Mouse (Mus musculus) spleen, adult 18-20 months (tissue): ENCODE measurements around the gene Ttc21b.
"Not testable (repeated sequence)": the region's sequence is repeated elsewhere in the genome, so short reads cannot be mapped to it uniquely, and the experiment has no call there.

Experiments used
- DNase-seq, 2 experiments: peaks; one replicate each; pipeline ENCODE4 v3.0.0; 2022; ENCODE audit warnings: mixed read lengths in 2 of 2

Ttc21b gene

DNA sequence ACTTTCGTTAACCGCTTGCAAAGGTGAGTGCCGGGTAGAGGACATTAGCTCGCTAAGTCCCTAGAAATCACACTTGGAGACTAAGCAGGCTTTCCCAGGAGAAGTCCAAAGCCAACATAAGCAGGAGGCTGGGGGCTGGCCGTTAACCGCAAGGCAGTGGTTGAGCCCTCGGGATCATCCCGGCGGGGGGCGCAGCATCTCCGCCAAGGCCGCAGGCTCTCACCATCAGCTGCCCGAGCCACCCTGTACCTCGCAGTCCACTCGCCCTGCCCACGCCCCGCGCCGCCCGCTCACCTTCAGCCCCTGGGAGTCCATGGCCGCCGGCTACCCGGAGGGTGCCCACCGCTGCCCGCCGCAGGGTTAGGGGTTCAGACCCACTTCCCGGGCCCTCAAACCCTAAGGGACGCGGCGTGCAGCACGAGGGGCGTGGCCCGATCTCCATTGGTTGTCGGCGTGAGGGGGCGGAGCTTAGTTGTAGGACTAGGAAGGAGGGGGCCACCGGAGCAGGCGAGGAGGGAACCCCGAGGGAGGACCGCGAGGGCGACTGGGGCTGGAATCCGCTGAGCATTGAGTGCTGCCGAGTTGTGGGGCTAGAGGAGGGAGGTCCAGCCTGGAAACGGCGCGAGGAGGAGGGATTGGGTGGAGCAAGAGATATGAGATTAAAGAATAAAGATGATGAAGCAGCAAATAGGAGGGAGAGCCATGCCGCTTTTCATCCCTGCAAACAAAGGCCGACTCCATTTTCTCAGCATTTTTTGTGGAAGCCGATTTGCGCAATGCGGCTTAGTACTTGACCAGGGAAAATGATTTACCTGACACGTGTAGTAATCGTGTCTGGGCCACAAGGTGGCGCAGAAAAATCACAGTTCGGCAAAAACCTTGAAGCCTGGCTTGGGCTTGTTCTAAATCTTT lies at the start of gene Ttc21b:
Gene Ttc21b, minus strand, starts transcription at position 398 of the 912 bp plus-strand sequence.
- peak; percentile 84 to 90 for DNase-seq

DNA sequence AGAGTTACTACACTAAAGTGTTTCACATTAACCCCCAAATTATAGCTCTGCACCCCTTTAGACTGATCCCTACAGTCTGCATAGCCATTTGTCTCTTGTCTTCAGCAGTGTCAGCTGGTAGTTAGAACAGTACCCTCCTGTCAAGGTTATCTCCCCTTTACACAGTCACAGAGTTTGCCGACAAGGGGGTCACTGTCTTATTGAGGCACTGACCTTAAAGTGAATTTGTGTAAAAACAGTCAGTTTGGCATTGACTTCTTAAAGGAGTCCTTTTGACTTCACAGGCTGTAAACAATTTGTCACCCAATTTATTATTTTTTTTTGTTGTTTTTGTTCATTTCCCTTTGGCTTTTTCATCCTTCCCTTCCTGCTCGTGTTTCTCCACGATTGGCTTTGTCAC lies 16.1 kb upstream of the Ttc21b start:
- no peak for DNase-seq

DNA sequence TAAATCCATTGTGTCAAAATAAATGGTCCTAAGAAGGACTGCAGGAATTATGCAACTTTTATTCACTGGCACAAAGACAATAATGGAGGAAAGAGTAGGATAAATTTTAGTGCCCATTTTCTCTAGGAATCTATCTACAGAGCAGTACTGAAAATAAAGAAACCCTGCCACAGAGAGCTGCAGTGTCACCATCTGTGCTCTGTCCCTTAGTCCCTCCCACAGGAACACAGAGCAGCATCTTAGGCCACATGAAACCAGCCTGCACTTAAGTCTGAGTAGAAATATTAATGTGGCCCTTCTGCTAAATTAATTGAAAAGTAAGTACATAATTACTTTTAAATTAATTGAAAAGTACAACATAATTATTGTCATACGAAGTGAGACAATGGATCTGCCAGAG lies 12.4 kb downstream of the Ttc21b start:
- DNase-seq: no peak

DNA sequence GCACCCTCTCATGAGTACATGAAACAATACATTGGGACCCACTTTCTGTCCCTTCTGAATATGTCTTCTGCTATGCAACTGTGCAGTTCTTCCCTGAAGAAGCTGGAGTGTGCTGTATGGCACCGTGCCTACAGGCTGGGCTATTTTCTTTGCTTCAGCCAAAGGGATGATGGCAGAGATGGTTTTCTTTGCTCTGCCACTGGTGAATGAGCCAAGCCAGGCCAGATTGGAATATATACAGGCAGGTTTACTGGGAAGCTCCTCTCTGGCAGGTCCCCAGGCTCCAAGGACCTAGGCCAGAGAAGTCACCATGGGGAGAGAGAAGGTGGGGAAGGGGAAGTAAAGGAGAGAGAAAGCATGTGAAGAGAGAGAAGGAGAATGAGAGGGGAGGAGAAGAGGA lies 16.1 kb downstream of the Ttc21b start:
- DNase-seq: no peak

DNA sequence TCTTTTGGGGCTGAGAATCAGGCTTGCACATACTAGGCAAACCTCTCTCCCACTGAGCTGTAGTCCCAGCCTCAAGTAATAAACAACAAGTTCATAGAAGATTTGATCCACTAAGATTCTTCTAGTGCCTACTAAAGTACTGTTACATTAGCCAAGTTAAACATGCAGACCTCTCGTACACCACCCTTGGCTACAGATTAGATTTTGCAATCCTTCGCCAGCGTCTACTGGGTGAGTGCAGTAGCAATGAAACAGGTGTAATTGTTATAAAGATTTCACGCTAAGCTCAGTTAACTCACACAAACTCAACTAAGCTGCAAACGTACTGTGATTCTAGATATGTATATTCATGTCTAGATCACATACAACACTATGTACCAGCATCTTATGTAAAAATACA lies 17.5 kb downstream of the Ttc21b start:
- DNase-seq: no peak

DNA sequence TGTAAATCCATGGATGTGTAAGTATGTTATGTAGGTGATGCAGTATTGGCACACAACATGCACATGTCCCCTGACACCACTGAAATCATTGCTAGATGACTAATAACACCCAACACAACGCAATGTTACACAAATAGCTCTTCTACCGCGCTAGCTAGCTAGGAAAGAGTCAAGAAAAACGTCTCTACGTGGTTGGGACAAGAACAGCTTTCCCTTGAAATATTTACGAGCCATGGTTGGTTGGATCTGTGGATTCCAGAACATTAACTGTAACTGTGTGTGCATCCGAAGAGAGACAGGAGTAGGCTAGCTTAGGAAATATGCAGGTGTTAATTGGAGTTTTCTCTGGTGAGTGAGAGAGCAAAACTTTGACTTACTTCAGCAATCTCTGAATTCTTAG lies 35.5 kb downstream of the Ttc21b start:
- no peak for DNase-seq

DNA sequence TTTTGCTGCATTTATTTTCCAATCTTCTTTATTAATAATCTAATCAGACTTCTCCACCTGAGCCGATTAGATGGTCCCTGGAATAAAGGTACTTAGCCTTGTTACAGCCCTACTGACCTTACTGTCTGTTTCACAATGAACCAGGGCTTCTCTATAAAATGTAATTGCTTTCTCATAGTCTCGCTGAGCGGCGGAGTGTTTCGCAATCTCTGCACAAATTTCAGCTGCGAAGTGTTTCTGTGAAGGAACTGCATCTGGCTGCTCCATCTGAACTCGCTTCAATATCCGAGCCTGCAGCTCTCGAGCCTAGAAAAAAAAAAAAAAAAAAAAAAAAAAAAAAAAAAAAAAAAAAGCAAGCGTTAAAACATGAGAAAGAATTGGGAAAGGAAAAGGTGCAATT lies 46.5 kb downstream of the Ttc21b start:
- no peak for DNase-seq

DNA sequence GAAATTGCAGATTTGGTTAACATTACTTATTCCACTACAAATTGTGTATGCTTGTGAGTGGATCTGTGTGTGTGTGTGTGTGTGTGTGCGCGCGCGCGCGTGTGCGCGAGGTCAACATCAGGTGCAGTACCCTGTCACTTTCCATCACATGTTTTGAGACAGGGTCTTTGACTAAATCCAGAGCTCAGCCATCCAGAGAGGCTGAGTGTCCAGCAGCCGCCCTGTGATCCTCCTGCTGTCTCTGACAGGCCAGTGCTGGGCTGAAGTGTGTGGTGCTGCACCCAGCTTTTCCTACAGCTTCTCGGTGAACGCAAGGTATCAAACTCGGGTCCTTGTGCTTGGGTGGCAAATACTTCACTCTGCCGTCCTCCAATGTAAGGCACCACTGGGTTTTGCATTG lies 47.1 kb downstream of the Ttc21b start:
- DNase-seq: no peak

DNA sequence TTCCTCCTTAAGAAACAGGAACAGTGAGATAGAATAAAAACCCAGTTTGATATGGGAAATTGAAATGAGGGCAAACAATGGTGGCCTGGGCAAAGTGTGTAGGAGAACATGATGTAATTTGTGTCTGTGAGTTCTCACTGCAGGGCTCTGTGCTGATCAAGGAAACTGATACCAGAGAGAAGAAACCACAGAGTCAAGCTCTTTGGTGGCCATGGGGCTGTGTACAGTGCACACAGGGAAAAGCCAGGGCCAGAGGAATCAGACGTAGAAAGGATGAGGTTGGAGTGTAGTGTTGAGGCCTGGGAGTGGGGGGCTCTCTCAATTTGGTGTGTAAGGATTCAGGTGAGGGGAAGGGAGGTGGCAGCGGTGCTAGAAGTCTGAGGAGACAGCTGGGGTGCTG lies 49.6 kb downstream of the Ttc21b start:
- DNase-seq: no peak

DNA sequence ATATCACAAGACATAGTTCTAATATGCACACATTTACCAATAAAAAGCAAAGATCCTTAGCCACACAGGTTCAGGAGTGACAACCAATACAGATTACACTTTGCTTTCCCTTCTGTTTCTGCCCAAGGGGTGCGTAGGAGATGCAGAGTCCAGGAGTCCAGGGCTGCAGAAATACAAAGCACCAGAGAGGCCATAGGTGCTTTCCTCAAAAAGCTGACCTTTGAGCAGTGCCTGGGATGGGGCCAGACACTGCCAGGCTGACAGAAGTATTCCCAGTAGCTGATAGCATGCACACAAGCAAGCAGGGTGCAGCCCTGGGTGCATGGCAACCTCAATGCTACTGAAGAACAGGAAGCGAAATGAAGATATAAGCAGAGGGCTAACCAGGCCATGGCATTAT lies 52.2 kb downstream of the Ttc21b start:
- DNase-seq: no peak

DNA sequence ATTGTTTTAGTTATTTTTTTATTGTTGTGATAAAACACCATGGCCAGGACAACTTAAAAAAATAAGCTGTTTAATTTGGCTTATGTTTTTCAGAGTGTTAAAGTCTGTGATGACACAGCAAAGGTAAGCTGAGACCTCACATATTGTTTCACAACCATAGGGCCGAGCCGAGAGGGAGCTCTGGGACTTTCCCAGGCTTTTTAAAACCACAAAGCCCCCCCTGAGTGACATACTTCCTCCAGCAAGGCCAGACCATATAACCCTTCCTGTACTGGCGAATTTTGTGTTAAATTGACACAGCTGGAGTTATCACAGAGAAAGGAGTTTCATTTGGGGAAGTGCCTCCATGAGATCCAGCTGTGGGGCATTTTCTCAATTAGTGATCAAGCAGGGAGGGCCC lies 56.2 kb downstream of the Ttc21b start:
- DNase-seq: no peak

DNA sequence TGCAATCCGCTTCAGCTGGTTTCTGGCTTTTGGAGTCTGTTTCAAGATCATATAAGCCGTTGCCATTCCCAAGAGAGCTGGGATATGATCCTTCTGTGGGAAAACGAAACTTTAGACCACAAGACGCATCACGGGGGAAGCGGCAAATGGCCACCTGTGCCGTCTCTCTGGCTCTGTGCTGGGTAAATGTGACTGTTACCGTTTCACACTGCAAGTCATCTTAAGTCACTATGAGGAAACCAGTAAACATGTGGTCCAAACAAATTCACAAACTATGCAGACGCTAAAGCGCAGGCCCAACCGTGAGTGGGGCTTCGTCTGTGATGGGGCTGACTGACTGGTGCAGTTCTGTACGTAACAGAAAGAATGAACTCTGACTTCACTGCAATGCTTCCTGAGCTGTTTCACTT lies 64.7 kb downstream of the Ttc21b start:
- no peak for DNase-seq

DNA sequence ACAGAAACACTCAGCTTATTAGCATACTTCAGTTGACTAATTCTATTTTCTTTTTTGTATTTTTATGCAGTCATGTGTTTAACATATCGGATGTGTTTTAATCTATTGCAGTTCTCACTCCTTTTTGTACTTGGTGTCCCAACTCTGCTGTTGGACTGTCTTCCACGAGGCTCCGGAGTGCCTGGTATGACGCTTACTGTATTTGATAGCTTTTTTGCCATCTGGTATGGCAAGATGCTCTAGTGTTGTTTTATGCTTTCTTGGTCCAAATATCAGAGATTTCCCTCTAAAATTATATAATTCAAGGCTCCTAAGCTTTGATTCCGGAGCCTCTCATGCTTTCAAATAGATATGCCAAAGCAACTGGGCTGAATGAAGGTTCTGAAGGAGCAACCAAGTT lies 66.3 kb downstream of the Ttc21b start:
- no peak for DNase-seq

DNA sequence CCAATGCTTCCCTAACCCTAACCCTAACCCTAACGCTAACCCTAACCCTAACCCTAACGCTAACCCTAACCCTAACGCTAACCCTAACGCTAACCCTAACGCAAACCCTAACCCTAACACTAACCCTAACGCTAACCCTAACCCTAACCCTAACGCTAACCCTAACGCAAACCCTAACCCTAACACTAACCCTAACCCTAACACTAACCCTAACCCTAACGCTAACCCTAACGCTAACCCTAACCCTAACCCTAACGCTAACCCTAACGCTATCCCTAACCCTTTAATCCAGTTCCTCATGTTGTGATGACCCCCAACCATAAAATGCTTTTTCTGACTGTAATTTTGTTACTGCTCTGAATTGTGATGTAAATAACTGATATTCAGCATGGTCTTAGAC lies 67.2 kb downstream of the Ttc21b start:
- DNase-seq: not testable (repeated sequence)

DNA sequence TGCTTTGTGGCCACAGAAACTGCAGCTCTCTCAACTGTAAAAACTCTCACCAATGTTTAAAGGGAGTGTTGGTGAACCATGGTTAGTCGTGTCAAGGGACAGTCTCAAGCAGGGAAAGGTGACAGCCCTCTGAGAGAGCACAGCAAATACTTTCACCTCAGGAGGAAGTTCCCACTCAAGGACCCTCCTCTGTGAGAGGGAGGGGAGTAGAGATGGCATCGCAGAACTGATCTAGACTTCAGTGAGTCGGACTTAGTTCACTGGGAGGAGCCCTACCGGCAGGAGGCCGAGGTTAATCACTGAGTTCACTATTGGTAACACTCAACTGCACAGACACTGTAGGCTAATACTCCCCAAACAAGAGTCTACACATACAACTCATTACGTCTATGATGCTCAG lies 68.9 kb downstream of the Ttc21b start:
- no peak for DNase-seq

DNA sequence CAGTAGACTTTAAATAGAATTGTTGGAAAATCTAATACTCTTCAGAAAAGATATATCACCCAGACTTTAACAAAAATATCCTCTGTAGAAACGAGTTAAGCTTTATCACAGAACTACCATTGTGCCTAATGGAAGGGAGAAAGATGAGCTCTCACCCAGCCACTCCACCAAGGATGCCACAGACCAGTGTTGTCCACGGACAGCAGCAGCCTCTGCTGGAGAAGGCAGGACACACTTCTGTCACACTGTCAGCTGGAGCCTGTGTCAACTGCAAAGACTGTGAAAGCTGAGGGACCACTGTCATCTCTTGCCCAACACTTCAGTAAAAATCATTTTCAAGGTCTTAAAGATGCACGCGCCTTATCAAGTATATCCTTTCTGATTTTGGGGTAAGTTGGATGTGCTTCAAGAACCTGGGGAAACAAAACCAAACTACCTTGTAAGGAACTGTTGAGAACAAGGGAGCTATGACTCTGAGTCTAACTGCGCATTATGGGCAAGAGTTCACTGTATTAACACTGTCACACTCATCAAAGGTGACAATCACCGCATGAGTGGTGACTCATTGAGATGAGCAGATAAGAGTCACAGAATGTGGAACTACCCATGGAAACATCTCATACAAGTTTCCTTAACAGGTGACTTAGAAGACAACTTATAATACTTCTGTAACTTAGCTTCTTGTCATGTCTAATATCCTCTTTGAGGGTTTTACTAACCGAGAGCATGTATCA lies 71.8 kb downstream of the Ttc21b start:
- no peak for DNase-seq

DNA sequence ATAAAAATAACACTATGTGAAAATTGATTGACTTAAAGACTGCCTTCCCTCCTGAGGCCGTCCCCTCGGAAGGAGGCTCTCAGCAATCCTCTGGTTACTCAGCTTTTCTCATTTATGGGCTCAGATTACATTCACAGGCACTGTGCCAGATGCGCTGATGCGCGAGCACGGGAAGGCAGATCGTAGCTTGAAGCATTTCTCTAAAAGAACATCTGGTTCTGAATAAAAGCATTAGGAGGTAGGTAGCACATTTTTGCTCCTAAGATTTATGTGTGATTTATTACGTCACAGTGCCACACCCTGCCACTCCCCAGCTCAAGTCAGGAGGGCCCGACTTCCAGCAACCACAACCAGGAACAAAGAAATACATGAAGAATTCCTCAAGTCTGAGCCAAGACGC lies 76.1 kb downstream of the Ttc21b start:
- DNase-seq: no peak

DNA sequence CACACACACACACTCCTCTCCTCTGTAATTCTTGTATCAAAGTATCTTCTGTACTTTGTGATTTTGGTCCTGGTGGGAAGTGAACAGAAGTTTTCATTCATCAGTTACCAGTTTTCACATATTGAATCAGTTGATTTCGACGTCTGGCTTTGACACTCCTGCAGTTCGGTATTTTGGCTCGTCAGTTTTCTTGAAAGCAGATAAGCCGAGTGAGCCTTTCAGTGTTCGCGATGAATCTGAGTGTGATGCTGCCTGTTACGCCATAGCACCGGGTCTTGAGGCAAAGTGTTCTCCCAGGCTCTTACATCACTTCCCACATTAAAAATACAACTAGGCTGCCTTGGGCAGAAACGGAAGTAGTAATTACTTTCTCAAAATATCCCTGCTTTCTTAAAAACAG lies 76.6 kb downstream of the Ttc21b start:
- no peak for DNase-seq

DNA sequence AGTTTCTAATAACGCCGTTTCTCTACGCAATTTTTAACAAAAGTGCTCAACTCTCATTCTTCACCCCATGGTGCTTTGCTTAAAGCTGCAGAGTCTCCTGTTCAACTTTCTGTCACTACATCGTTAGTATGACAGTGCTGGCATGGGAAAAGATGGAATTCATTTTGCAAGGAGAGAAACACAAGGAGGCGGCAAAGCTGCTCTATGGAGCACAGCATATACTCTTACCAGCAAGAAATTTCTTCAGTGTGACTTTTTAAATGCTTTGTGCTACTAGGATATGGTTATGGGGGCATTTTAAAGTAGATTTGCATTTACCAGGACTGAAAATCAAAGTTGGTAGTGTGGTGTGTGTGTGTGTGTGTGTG lies 77.6 kb downstream of the Ttc21b start:
- DNase-seq: no peak

DNA sequence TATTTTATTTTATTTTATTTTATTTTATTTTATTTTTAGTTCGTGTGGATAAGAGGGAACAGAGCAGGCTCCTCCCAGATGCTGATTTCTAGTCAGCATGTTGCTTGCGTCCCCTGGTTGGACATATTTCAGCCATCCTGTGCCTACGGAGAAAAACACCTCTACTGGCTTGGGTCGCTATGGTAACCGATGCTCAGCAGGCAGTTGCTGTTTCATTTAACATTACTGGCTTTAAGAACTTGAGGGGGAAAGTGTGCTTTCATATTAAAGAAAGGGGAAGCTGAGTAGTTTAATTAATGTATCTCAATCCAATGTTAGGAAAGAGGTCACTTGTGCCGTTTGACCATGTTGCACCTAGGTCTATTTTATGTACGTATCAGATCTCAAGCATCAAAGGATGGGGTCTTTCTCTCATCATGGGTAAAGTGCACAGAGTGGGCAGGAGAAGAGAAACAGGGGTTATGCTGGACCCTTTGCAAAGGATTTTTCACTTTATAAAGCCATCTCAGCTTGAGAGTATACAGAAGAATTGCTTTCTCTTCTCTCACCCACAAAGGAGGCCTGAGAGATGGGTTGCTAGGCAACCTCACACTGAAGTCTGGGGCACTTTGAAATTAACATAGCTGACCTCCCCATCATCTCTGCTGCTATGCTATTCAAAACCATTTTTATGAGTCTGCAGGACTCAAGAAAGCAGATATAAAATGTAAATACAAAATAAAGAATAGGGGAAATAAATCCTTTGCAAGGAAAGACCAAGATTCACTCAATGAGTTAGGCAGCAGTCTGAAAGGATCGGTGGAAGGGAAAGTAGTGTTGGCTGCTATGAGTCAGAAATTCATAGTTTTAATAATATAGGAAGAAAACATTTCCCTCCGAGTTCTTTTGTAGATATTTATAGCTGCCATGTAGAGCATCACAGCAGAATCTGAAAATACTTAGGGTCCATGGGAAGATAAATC lies 78.2 kb downstream of the Ttc21b start:
- no peak for DNase-seq

DNA sequence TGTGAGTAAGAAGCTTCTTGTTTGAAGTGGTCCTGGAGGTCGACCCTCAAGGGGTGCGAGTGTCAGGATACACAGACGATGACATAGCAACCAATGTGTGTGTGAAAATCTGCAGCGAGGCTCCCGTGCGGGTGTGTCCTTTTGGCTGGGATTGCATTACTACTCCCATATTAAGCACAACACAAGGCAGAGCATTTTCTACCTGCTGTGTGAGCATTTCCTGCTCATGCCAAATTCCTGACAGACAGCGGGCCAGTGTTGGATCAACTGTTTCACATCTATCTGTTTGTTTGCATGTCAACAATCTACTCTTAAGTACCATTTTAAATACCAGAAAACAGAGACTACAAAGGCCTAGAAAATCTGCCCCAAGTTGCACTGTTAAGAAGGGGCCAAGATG lies 79.4 kb downstream of the Ttc21b start:
- DNase-seq: no peak

DNA sequence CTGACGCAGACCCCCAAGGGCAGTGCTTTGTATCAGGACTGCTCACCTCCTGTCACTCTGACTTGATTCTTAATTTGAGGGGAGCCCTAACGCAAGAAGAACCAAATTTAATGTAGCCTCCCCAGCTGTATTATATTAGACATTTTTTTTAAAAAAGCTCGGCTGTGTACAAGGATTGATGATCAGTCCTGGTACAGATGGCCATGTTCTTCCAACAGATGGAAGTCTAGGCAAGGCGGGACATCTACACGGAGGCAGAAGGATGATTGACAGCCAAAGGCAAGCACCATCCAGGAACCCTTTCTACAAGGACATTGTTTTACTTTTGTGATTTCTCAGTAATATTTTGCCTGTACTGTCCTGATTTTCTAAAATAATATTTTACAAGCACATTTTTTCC lies 83.3 kb downstream of the Ttc21b start:
- DNase-seq: no peak

DNA sequence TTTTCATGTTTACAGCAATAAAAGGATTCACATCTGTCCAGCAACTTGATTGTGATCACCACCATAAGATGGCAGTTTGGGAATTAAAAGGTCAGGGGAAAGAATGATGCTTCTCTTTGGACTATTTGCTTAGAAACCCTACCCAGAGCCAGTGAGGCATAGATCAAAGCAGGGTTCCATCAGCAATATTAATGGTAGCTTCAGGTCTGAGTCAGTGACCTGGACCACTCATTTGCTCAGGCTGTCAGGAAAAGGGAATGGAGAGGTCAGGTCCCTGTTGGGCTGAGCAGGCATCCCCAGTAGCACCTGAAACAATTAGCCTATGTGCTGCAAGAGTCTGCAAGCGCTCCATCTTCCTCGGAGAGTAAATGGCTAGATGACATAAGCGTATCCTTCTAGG lies 84.8 kb downstream of the Ttc21b start:
- DNase-seq: no peak
